Mouse (Mus musculus) right cerebral cortex, postnatal 10 days (tissue): ENCODE results near the gene Kat5.
A peak's percentile ranks its signal among the peaks of the same experiment; 100 is the strongest.

Experiments used
- DNase-seq, 2 experiments: peaks; one replicate each; pipeline ENCODE4 v3.0.0; 2021; ENCODE audit warnings: low spot score in 2 of 2

Kat5 gene

DNA sequence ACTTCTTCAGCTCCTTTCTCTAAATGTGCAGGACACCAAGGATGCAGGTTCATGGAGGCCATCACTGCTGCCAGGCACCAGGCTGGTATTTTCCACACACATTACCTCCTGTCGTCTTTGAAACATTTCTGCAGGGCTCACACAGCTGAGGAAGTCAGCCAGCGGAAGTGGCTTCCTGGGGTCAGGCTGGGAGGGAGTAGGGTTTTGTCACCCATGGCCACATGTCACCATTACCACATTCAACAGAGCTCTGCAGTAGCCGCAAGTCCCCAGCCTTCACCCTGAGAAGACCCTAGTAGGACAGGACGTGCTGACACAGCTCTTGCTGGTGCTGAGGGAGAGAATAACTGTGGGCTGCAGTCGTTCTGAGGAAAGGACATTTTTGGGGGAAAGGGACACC lies 38.2 kb downstream of the Kat5 start:
- DNase-seq: no peak

GRCm38 (mm10) chr19:5570353-5571246 lies 39.4 kb downstream of the Kat5 start:
- no peak for DNase-seq

GRCm38 (mm10) chr19:5569521-5569920 lies 40.5 kb downstream of the Kat5 start:
- no peak for DNase-seq

DNA sequence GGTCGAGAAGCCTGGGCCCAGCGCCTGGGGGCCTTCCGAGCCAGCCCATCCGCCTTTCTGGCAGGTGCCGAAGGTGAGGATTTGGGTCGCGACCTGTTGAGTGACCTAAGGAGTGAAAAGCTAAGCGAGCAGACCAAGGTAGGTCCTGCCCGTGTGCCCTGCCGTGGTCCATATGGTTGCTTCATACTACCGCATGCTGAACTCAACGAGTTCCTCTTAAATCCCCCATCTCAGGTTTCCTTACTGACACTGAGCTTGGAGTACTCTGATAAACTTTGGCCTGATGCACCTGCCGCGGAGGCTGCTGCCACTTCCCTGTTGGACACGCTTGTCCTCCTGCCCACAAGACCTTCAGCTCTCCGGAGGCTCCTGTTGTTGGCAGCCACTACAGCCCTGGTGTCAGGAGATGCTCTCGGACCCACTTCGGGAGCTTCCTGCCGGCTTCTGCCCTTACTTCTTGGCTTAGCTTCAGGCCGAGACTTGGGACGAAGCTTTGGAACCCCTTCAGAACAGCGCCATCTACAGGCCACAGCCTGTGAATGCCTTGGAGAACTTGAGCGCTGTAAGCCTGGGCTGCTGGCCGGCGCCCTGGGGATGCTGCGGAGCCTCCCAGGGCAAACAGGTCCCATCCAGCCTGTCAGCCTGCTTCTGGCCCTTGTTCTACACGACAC lies 41.4 kb downstream of the Kat5 start:
- peak; percentile 82 to 88 for DNase-seq

DNA sequence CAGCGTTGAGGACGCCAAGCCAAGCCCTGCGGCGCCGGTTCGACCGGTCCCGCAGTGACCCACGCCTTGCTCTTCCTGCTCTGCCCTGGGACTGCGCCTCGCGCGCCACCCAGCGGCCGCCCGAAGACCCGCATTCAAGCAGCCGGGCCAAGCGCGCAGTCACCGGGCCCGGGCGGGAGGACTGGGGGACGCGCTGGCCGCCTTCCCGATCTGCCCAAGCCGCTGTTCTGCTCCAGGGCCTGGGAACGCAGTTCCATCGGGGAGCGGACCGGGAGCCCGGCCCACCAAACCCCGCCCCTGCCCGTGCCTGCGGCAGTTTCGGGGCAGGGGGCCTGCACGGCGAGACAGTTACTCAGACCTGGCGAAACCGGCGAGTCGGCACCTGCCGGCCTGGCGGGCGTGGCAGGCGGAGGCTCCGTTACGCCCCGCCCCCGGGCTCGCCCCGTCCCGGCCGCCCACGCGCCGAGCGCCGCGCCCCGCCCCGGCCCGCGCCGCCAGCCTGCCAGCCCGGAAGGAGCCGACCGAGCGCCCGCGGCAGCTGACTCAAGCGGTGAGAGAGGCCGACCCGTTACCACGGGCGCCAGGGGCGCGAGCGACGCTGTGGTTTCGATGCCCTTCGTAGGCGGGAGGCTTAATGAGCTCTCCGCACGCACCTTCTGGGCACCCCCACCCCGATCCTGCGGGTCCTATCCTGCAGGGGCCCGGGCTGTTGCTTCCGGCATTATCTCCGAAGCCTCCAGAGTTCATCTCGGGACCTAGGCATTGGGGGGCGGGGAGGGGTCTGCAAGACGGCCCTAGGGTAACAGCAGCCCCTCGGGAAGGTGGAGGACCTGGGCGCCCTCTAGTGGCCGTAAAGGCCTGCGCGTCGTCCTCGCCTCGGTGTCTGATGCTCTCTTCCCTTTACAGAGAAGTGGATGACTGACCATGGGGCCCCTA lies 42.2 kb downstream of the Kat5 start, which contains the start of gene Ap5b1:
Ap5b1 (plus strand) TSS at position 492 of the 936 bp plus-strand sequence.
- peak; percentile 90 to 91 for DNase-seq

DNA sequence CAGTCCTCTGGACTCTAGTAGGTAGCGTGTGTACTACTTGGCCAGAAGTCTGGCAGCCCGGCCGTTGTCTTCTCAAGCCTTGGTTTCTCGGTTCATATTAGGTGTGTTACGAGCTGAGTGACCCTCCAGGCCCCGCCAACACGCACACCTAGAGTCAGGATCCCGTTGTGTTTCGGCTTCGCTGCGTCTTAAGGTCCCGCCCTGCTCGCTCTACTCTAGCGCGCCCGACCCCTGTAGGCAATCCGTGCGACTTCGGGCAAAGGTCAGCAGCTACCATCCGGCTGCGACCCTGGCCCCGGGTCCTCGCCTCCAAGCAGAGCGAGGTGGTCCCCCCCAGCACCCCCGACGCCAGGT lies 42.9 kb downstream of the Kat5 start:
- no peak for DNase-seq

DNA sequence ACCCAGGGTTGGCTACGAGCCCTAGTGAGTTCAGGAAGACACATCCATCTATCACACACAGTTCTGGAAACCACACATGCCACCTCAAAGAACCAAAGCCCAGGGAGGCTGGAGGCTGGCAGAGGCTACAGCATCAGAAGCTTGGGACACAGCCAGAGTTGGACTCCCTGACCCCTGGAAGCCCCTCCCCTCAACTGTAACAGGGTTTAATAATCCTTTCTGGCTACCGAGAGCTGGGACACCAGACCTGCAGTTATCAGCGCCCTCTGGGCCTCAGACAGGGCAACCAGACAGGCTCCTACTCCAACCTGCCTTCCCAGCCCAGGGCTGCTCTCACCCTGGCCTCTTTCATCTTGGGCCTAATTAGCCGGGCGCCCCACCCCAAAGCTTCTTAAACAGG lies 43.7 kb downstream of the Kat5 start:
- no peak for DNase-seq

GRCm38 (mm10) chr19:5562776-5563175 lies 47.3 kb downstream of the Kat5 start:
- no peak for DNase-seq

DNA sequence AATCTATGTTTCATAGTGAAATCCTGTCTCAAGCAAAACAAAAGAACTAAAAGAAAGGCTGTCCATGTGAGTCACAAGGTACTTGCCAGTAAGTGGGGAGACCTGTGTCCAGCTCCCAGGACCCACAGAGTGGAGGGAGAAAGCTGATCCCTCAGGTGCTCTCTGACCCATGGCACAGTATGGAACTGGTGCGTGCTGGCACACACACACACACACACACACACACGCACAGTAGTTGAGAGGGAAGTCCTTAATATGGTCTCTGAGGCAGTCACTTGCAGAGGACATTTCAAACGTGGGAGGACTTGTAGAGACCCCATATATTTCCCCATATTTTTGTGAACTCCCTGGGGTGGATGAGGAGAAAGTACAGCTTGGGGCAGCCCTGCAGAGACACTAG lies 48.2 kb downstream of the Kat5 start:
- no peak for DNase-seq

DNA sequence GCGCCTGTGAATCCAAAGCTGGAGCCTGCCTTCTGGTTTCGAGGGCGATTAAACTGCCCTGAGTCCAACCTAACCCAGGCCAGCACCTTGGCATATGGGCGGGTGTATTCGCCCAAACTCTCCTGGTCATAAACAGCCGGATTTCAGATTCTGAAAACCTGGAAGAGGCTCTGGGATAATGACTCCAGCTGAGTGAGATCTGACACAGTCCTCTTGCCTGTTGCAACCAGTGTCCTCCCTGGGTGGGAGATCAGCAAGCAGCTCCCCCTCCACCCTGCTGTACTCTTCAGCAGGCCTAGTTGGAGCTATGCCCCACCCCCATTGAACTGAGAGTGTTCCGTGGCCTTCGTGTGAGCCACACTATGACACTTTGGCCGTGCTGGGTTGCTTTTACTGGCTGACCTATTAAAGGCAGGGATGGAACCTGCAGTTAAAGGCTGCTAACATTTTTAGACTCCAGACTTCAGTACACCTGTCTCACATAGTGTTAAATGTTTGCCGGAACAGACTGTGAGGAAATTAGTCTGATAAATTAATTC lies 48.7 kb downstream of the Kat5 start:
- no peak for DNase-seq

DNA sequence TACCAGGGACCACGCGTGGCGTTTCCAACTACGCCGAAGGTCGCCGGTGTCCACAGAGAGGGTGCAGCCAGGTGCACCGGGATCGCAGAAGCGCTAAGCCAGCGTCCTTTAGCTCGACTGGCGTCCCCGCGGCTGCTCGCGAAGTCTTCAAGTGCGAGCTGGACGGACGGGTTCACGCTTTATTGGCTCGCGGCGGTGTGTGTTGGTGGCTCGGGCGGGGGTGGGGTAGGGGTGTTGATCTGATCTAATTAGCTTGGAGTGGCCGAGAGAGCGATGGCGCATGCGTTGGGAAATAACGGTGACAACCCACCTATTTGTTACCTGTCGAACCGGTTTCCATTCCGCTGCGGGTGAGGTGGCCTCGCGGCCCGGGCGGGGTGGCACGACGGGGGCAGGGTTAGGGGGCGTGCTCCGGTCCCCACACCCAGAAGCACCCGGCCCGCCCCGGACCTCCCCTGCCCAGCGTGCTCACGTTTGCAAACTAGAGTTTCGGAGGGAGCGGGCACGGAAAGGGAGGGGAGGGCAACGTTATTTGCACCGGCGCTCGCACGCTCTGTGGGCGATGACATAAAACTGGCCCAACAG lies 49.5 kb downstream of the Kat5 start, which contains the start of gene Ovol1:
Ovol1 (minus strand) TSS at position 190 of the 585 bp plus-strand sequence.
- no peak for DNase-seq

- no peak for DNase-seq
Measured at GRCm38 (mm10) chr19:5559631-5560456, 50.2 kb downstream of the Kat5 start.

DNA sequence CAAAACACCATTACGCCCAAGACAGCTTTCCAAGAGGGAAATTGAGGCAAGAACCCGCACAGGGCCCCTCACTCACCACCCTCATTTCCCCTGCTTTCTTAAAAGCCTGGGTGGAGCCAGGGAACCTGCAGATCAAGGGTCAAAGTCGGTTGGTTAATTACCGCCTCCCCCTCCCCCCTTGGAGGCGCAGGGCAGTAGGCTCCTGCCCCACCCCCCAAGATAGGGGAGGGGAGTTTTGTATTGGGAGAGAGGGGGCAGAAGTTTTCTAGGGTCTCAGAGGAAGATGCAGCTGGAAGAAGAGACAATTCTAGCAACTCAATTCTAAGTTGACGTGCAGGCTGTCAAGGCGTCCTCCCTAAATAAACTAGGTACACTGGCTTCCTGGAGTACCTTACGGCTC lies 50.8 kb downstream of the Kat5 start:
- DNase-seq: no peak

- DNase-seq: no peak
Measured at GRCm38 (mm10) chr19:5558770-5559169, 51.3 kb downstream of the Kat5 start.

GRCm38 (mm10) chr19:5558169-5558568 lies 51.9 kb downstream of the Kat5 start:
- no peak for DNase-seq

DNA sequence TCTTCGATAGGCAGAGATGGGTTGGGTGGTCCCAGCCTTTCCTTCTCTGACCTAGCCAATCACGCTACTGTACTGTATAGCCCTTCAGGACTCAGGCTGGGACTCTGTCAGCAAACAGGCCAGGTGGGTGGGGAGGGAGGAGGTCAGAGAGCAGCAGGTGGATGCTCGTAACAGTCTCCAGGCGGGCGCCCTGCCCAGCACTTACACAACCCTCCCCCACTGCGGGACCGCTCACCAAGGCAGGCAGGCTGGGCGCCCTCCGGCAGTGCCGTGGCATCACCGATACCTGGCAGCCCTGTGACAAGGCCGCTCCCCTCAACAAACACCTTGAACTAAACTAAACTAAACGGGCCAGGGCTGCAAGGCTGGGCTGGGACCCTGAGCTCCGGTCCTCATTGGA lies 55.8 kb downstream of the Kat5 start:
- DNase-seq: no peak

GRCm38 (mm10) chr19:5553802-5554201 lies 56.2 kb downstream of the Kat5 start:
- DNase-seq: no peak
